11 mouse cellular contexts compared by ENCODE assay signal in the genomic region with DNA sequence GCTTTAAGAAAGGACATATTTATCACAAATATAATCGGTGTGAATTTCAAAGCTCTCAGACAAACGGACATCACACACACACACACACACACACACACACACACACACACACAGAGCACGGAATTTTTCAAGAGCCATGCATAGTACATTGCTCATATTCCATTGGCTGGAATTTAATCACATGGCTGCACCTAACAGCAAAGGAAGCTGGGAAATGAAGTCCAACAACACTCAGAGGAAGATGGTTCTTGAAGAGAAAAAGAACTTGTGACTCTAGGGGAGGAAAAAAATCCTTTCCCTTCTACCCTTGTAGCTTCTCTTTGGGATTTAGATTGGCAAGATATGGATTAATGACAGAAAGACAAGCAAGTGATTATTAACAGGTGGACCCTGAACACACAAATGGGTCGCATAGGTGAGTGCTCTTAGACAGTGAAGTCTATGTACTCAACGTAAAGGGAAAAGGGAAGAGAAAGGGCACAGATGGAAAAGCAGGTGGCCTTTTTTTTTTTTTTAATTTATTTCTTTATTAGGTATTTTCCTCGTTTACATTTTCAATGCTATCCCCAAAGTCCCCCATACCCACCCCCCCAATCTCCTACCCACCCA. TPM values are rescaled to one million over a fixed set of nuclear protein-coding genes. Genes with fewer than 3 reads are reported as not detected.
DNase-seq lines count a peak whose midpoint lies in the region; ATAC-seq and TF ChIP-seq lines count a peak whose summit lies in the region.
"Had no signal": no experiment of that assay in that cellular context is flagged by ENCODE, and none has a peak within 500 bp of the region (broad histone marks: within the 10 kb centered on the region; RNA-seq: fewer than 3 reads in every experiment).

No protein-coding gene starts in this region.

- DNase-seq in heart, postnatal 0 days (ENCODE audit: low spot score): peak; percentile 30
- DNase-seq in heart, adult 8-10 months (ENCODE audit: low spot score): no peak
- peak; percentile 79 for DNase-seq in brain, adult 2 months (ENCODE audit: low read depth, low spot score)
- peak; percentile 74 for DNase-seq in hindbrain, embryonic 14.5 days (ENCODE audit: low spot score)
- DNase-seq in midbrain, embryonic 14.5 days: peak; percentile 82
- DNase-seq in frontal cortex, postnatal 25 days (ENCODE audit: low spot score in 2 of 2): no peak

- H3K4me1 ChIP-seq in heart, postnatal 0 days (ENCODE audit: control insufficient read depth, insufficient read depth): no peaks in the 10 kb centered on the region
- 0 out of 2 replicates have a peak, but pooled peaks cover 4% of the 10 kb centered on the region for H3K4me1 ChIP-seq in hindbrain, embryonic 14.5 days (replicated peaks; ENCODE audit: control insufficient read depth, insufficient read depth, low read length)
- no peaks in the 10 kb centered on the region; the same call in 1 of the 2 replicates for H3K4me1 ChIP-seq in midbrain, embryonic 14.5 days (ENCODE audit: control insufficient read depth, insufficient read depth, low read length)

- H3K9me3 ChIP-seq in heart, postnatal 0 days (replicated peaks; ENCODE audit: control insufficient read depth, low read length): no peaks in the 10 kb centered on the region
- no peaks in the 10 kb centered on the region for H3K9me3 ChIP-seq in hindbrain, embryonic 14.5 days (ENCODE audit: control insufficient read depth, low read length)
- no peaks in the 10 kb centered on the region for H3K9me3 ChIP-seq in midbrain, embryonic 14.5 days (ENCODE audit: control insufficient read depth, low read length)

- no peak for TF ChIP-seq CTCF in heart, postnatal 0 days (IDR thresholded peaks at IDR 0.05; ENCODE audit: low read depth)

- H3K27me3 ChIP-seq in heart, postnatal 0 days (ENCODE audit: control insufficient read depth, insufficient read depth, low read length): no peaks in the 10 kb centered on the region
- no peaks in the 10 kb centered on the region for H3K27me3 ChIP-seq in hindbrain, embryonic 14.5 days (ENCODE audit: control insufficient read depth, insufficient read depth, low read length)
- H3K27me3 ChIP-seq in midbrain, embryonic 14.5 days (ENCODE audit: control insufficient read depth, insufficient read depth, low read length): no peaks in the 10 kb centered on the region

- peak; percentile 69; the same call in 1 of the 2 replicates for ATAC-seq in heart, postnatal 0 days (ENCODE audit: insufficient read depth, low read depth)
- ATAC-seq in hindbrain, embryonic 14.5 days (ENCODE audit: low FRiP score): peak; percentile 87
- ATAC-seq in midbrain, embryonic 14.5 days (ENCODE audit: low FRiP score, low TSS enrichment): peak; percentile 90
- no peak for ATAC-seq in erythroblast, adult 5-6 weeks (replicated peaks; ENCODE audit: low FRiP score, poor library complexity, severe bottlenecking)
- no peak for ATAC-seq in megakaryocyte progenitor cell, adult 5-6 weeks (replicated peaks; ENCODE audit: poor library complexity)
- ATAC-seq: Patski had no signal

- WGBS in heart, postnatal 0 days: 46% methylated on average over 6 of the region's 6 CpGs
- 53% methylated on average over 6 of the region's 6 CpGs for WGBS in hindbrain, embryonic 14.5 days
- WGBS in midbrain, embryonic 14.5 days: 52% methylated on average over 6 of the region's 6 CpGs

- no peak for TF ChIP-seq EP300 in heart, postnatal 0 days (IDR thresholded peaks at IDR 0.05; ENCODE audit: low read depth)

- no peak overlapping the region for H3K4me3 ChIP-seq in heart, postnatal 0 days (ENCODE audit: low read depth, low read length)
- no peak overlapping the region for H3K4me3 ChIP-seq in hindbrain, embryonic 14.5 days (replicated peaks; ENCODE audit: low read length)
- H3K4me3 ChIP-seq in midbrain, embryonic 14.5 days (replicated peaks; ENCODE audit: low read depth, low read length): 0 out of 2 replicates have a peak overlapping the region, but pooled peaks have one; percentile 12
- H3K4me3 ChIP-seq: erythroblast, embryonic 14.5 days had no signal

- no peak overlapping the region for H3K27ac ChIP-seq in heart, postnatal 0 days (ENCODE audit: low read depth)
- H3K27ac ChIP-seq in hindbrain, embryonic 14.5 days: no peak overlapping the region
- no peak overlapping the region for H3K27ac ChIP-seq in midbrain, embryonic 14.5 days (replicated peaks; ENCODE audit: low read depth, low read length)

- no peak overlapping the region for H3K9ac ChIP-seq in heart, postnatal 0 days (replicated peaks; ENCODE audit: low read depth, low read length)
- no peak overlapping the region for H3K9ac ChIP-seq in hindbrain, embryonic 14.5 days
- no peak overlapping the region for H3K9ac ChIP-seq in midbrain, embryonic 14.5 days (replicated peaks; ENCODE audit: low read length)

- no peak overlapping the region for H3K4me2 ChIP-seq in heart, postnatal 0 days (ENCODE audit: low read depth, low read length)
- H3K4me2 ChIP-seq in hindbrain, embryonic 14.5 days (replicated peaks): peak overlapping the region; percentile 40
- peak overlapping the region; percentile 46 for H3K4me2 ChIP-seq in midbrain, embryonic 14.5 days (ENCODE audit: low read length)

- no peaks in the 10 kb centered on the region for H3K36me3 ChIP-seq in heart, postnatal 0 days (replicated peaks; ENCODE audit: control insufficient read depth, insufficient read depth, low read length)
- no peaks in the 10 kb centered on the region for H3K36me3 ChIP-seq in hindbrain, embryonic 14.5 days (replicated peaks; ENCODE audit: control insufficient read depth, insufficient read depth)
- H3K36me3 ChIP-seq in midbrain, embryonic 14.5 days (ENCODE audit: control insufficient read depth, insufficient read depth, low read length): no peaks in the 10 kb centered on the region

RNA-seq across cellular contexts. Expression of a gene that starts 35.5 kb away (rescaled TPM):
- total RNA-seq in heart, postnatal 0 days (2014; rRNA removed; ENCODE audit: low replicate concordance): not detected in 2 replicates
- polyA plus RNA-seq in heart, postnatal 0 days (2015; fragmentation: Nextera tagmentation; extraction: Ambion mirVana): 0.74 and 1.5 TPM in 2 replicates
- under 1 TPM in 3 of 4 experiments, not detected in 1; 0.31 to 0.44 (median 0.44) TPM for total RNA-seq in heart, adult 8-10 months (2022)
- polyA plus RNA-seq in hindbrain, embryonic 14.5 days (2014; fragmentation: Nextera tagmentation; extraction: Ambion mirVana): 16.3 and 18.1 TPM in 2 replicates
- 1.8 and 1.9 TPM in 2 replicates for polyA plus RNA-seq in midbrain, embryonic 14.5 days (2014; fragmentation: Nextera tagmentation; extraction: Ambion mirVana)
- total RNA-seq in erythroblast, adult 5-6 weeks (2015; ENCODE audit: low replicate concordance): not detected in 2 replicates
- total RNA-seq in erythroblast, adult 5-6 weeks (2017; ENCODE audit: low replicate concordance): not detected in 2 replicates
- total RNA-seq in megakaryocyte progenitor cell, adult 5-6 weeks (2015): not detected in 2 replicates
- 0.41 TPM in 1 of 2 replicates, not detected in the other for total RNA-seq in megakaryocyte progenitor cell, adult 5-6 weeks (2017)
- polyA plus RNA-seq: erythroblast, embryonic 14.5 days; liver, embryonic 16.5 days had no signal

RNA-seq across cellular contexts. Expression of a gene that starts 52.2 kb away (rescaled TPM):
- total RNA-seq in heart, postnatal 0 days (2014; rRNA removed; ENCODE audit: low replicate concordance): 16.0 and 20.7 TPM in 2 replicates
- polyA plus RNA-seq in heart, postnatal 0 days (2015; fragmentation: Nextera tagmentation; extraction: Ambion mirVana): 14.0 TPM in 2 replicates
- 10 to 100 TPM in 3 of 4 experiments, 1 to 10 TPM in 1; 9.4 to 11.0 (median 10.6) TPM for total RNA-seq in heart, adult 8-10 months (2022)
- 50.5 and 55.3 TPM in 2 replicates for polyA plus RNA-seq in hindbrain, embryonic 14.5 days (2014; fragmentation: Nextera tagmentation; extraction: Ambion mirVana)
- 55.6 and 56.7 TPM in 2 replicates for polyA plus RNA-seq in midbrain, embryonic 14.5 days (2014; fragmentation: Nextera tagmentation; extraction: Ambion mirVana)
- total RNA-seq in erythroblast, adult 5-6 weeks (2015; ENCODE audit: low replicate concordance): 4.6 and 6.1 TPM in 2 replicates
- 2.6 and 5.6 TPM in 2 replicates for total RNA-seq in erythroblast, adult 5-6 weeks (2017; ENCODE audit: low replicate concordance)
- total RNA-seq in megakaryocyte progenitor cell, adult 5-6 weeks (2015): 9.3 and 13.2 TPM in 2 replicates
- 19.5 and 22.7 TPM in 2 replicates for total RNA-seq in megakaryocyte progenitor cell, adult 5-6 weeks (2017)

RNA-seq across cellular contexts. Expression of a gene that starts 52.4 kb away (rescaled TPM):
- 19.8 and 25.0 TPM in 2 replicates for total RNA-seq in heart, postnatal 0 days (2014; rRNA removed; ENCODE audit: low replicate concordance)
- polyA plus RNA-seq in heart, postnatal 0 days (2015; fragmentation: Nextera tagmentation; extraction: Ambion mirVana): 50.5 and 57.4 TPM in 2 replicates
- 10 to 100 TPM; 38.9 to 47.2 (median 44.3) TPM for total RNA-seq in heart, adult 8-10 months (2022)
- 96.6 and 112 TPM in 2 replicates for polyA plus RNA-seq in hindbrain, embryonic 14.5 days (2014; fragmentation: Nextera tagmentation; extraction: Ambion mirVana)
- polyA plus RNA-seq in midbrain, embryonic 14.5 days (2014; fragmentation: Nextera tagmentation; extraction: Ambion mirVana): 89.1 and 99.2 TPM in 2 replicates
- total RNA-seq in erythroblast, adult 5-6 weeks (2015; ENCODE audit: low replicate concordance): 6.9 and 20.5 TPM in 2 replicates
- 2.9 and 3.7 TPM in 2 replicates for total RNA-seq in erythroblast, adult 5-6 weeks (2017; ENCODE audit: low replicate concordance)
- 60.3 and 71.2 TPM in 2 replicates for total RNA-seq in megakaryocyte progenitor cell, adult 5-6 weeks (2015)
- 17.9 and 23.6 TPM in 2 replicates for total RNA-seq in megakaryocyte progenitor cell, adult 5-6 weeks (2017)

Comparison
In these comparisons a context has a peak if more than half of its experiments do, and no peak if none do; other contexts are left out.
1. DNase-seq: peak in heart, postnatal 0 days (single experiment), brain, adult 2 months (single experiment), hindbrain, embryonic 14.5 days (single experiment) and midbrain, embryonic 14.5 days (single experiment); none in heart, adult 8-10 months (single experiment) and frontal cortex, postnatal 25 days (0 of 2).
2. ATAC-seq: peak in heart, postnatal 0 days (single experiment), hindbrain, embryonic 14.5 days (single experiment) and midbrain, embryonic 14.5 days (single experiment); none in erythroblast, adult 5-6 weeks (single experiment) and megakaryocyte progenitor cell, adult 5-6 weeks (single experiment).